9 mouse cellular contexts compared by ENCODE assay signal in the genomic region with DNA sequence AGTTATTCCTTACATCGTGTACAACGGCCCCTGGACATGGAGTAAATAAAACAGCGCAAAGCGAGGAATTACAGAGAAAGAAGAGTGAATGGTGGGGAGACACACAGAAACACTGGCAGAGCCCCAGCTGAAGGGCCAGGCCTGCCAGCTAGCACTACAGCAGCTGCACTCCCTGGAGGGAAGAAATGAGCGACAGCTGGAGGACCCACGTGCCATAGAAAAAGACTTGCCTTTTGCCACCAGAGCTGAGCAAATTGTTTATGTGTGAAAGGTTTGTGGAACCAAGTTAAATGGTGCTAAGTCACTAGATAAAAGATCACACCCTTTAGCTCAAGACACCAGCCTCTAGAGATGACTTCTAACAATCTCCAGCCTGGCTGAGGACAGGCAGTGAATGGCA. TPM values are rescaled to one million over a fixed set of nuclear protein-coding genes. Genes with fewer than 3 reads are reported as not detected.
DNase-seq lines count a peak whose midpoint lies in the region; ATAC-seq lines count a peak whose summit lies in the region.
"Had no signal": no experiment of that assay in that cellular context is flagged by ENCODE, and none has a peak within 500 bp of the region (broad histone marks: within the 10 kb centered on the region; RNA-seq: fewer than 3 reads in every experiment).

No protein-coding gene starts in this region.

- peak; percentile 47 for DNase-seq in layer of hippocampus, adult 9-11 months
- no peak for DNase-seq in layer of hippocampus, adult 9-10 months (ENCODE audit: low spot score)
- DNase-seq in embryo, embryonic 11 days, result peak; percentile 25
- DNase-seq in hindbrain, embryonic 11.5 days (ENCODE audit: low spot score), result peak; percentile 23
- peak; percentile 42 for DNase-seq in neural tube, embryonic 11.5 days (ENCODE audit: low spot score)
- DNase-seq in ovary, adult 18-20 months (ENCODE audit: low spot score), result no peak
- no peak for DNase-seq in urinary bladder, postnatal 25 days (ENCODE audit: low spot score)
- DNase-seq: cerebellum, adult 8-10 months had no signal

- H3K9ac ChIP-seq in hindbrain, embryonic 11.5 days (ENCODE audit: low read depth, low read length), result no peak overlapping the region
- H3K9ac ChIP-seq in neural tube, embryonic 11.5 days (ENCODE audit: low read length), result no peak overlapping the region
- no peak overlapping the region for H3K9ac ChIP-seq in heart, embryonic 12.5 days

- peaks cover 3% of the 10 kb centered on the region; the same call in 1 of the 2 replicates for H3K4me1 ChIP-seq in hindbrain, embryonic 11.5 days (replicated peaks; ENCODE audit: control insufficient read depth, insufficient read depth, low read length)
- no peaks in the 10 kb centered on the region for H3K4me1 ChIP-seq in neural tube, embryonic 11.5 days (ENCODE audit: control insufficient read depth, insufficient read depth, low read length)
- H3K4me1 ChIP-seq in heart, embryonic 12.5 days (replicated peaks), result peaks cover 11% of the 10 kb centered on the region

- H3K36me3 ChIP-seq in hindbrain, embryonic 11.5 days (ENCODE audit: control insufficient read depth, insufficient read depth, low read length), result no peaks in the 10 kb centered on the region
- no peaks in the 10 kb centered on the region for H3K36me3 ChIP-seq in neural tube, embryonic 11.5 days (ENCODE audit: control insufficient read depth, insufficient read depth, low read length)
- H3K36me3 ChIP-seq in heart, embryonic 12.5 days, result no peaks in the 10 kb centered on the region

- no peak for ATAC-seq in hindbrain, embryonic 11.5 days (ENCODE audit: low FRiP score)
- ATAC-seq in neural tube, embryonic 11.5 days (ENCODE audit: insufficient read depth, low FRiP score, low TSS enrichment), result no peak
- no peak for ATAC-seq in heart, embryonic 12.5 days (ENCODE audit: insufficient number of reproducible peaks, low FRiP score)

- H3K27me3 ChIP-seq in hindbrain, embryonic 11.5 days (ENCODE audit: control insufficient read depth, insufficient read depth, low read length), result no peaks in the 10 kb centered on the region
- H3K27me3 ChIP-seq in neural tube, embryonic 11.5 days (ENCODE audit: control insufficient read depth, insufficient read depth, low read length), result no peaks in the 10 kb centered on the region
- H3K27me3 ChIP-seq in heart, embryonic 12.5 days (replicated peaks), result no peaks in the 10 kb centered on the region

- H3K27ac ChIP-seq in hindbrain, embryonic 11.5 days (ENCODE audit: low read depth, low read length), result no peak overlapping the region
- H3K27ac ChIP-seq in neural tube, embryonic 11.5 days (ENCODE audit: low read depth, low read length), result no peak overlapping the region
- no peak overlapping the region for H3K27ac ChIP-seq in heart, embryonic 12.5 days (ENCODE audit: poor library complexity, severe bottlenecking)

- H3K4me2 ChIP-seq in hindbrain, embryonic 11.5 days (replicated peaks; ENCODE audit: low read depth, low read length), result no peak overlapping the region
- H3K4me2 ChIP-seq in neural tube, embryonic 11.5 days (ENCODE audit: low read depth), result no peak overlapping the region
- H3K4me2 ChIP-seq in heart, embryonic 12.5 days, result no peak overlapping the region

- 69% methylated on average over 6 of the region's 6 CpGs for WGBS in hindbrain, embryonic 11.5 days
- WGBS in neural tube, embryonic 11.5 days, result 48% methylated on average over 6 of the region's 6 CpGs
- WGBS in heart, embryonic 12.5 days, result 73% methylated on average over 6 of the region's 6 CpGs

- H3K9me3 ChIP-seq in hindbrain, embryonic 11.5 days (ENCODE audit: control insufficient read depth, low read length), result no peaks in the 10 kb centered on the region
- H3K9me3 ChIP-seq in neural tube, embryonic 11.5 days (ENCODE audit: control insufficient read depth, low read length), result no peaks in the 10 kb centered on the region
- H3K9me3 ChIP-seq in heart, embryonic 12.5 days (replicated peaks), result no peaks in the 10 kb centered on the region

- H3K4me3 ChIP-seq in hindbrain, embryonic 11.5 days (ENCODE audit: low read depth, low read length), result no peak overlapping the region
- no peak overlapping the region for H3K4me3 ChIP-seq in neural tube, embryonic 11.5 days (ENCODE audit: low read depth, low read length)
- H3K4me3 ChIP-seq in heart, embryonic 12.5 days, result no peak overlapping the region

RNA-seq across cellular contexts. Expression of gene Gap43, which starts 37.0 kb away (rescaled TPM):
- 375 and 387 TPM in 2 replicates for polyA plus RNA-seq in hindbrain, embryonic 11.5 days (2014; fragmentation: Nextera tagmentation; extraction: Ambion mirVana)
- polyA plus RNA-seq in neural tube, embryonic 11.5 days (2014; fragmentation: Nextera tagmentation; extraction: Ambion mirVana), result 330 and 357 TPM in 2 replicates
- polyA plus RNA-seq in heart, embryonic 12.5 days (2016; fragmentation: Nextera tagmentation; extraction: Ambion mirVana), result 24.3 and 24.8 TPM in 2 replicates

Comparison
In these comparisons a context has a peak if more than half of its experiments do, and no peak if none do; other contexts are left out.
1. DNase-seq: peak in layer of hippocampus, adult 9-11 months (single experiment), embryo, embryonic 11 days (single experiment), hindbrain, embryonic 11.5 days (single experiment) and neural tube, embryonic 11.5 days (single experiment); none in layer of hippocampus, adult 9-10 months (single experiment), ovary, adult 18-20 months (single experiment) and urinary bladder, postnatal 25 days (single experiment).
2. RNA of gene Gap43, which starts 37.0 kb away (polyA plus RNA-seq): 375 to 387 TPM in hindbrain, embryonic 11.5 days and 330 to 357 TPM in neural tube, embryonic 11.5 days; 24.3 to 24.8 TPM in heart, embryonic 12.5 days; every median in the first group is over 10 times any median in the second.